Mouse (Mus musculus) midbrain, embryonic 11.5 days (tissue): Measurements from ENCODE around the gene Rnf227. TPM values are rescaled to one million over a fixed set of nuclear protein-coding genes. Genes with fewer than 3 reads are reported as not detected.

Source experiments
- ATAC-seq: fragments of 200-750 bp; cut with Nextera tagmentation; 2 replicates; pipeline ENCODE4 v1.8.0; 2017; ENCODE audit warnings: moderate TSS enrichment, moderate library complexity; ENCODE audit not compliant: low FRiP score
- DNase-seq: peaks from one replicate; pipeline ENCODE4 v3.0.0; 2015; ENCODE audit warnings: low spot score; ENCODE audit errors: missing footprints
- H3K27ac ChIP-seq: fragments of 300-500 bp; sonication (generic); 2 replicates; pipeline ENCODE4 v1.5.1; 2014; ENCODE audit warnings: low read depth, low read length
- H3K27me3 ChIP-seq: fragments of 300-500 bp; sonication (generic); 2 replicates; pipeline ENCODE4 v1.6.1; 2014; ENCODE audit warnings: mild to moderate bottlenecking, low read length, moderate library complexity, mixed read lengths; ENCODE audit not compliant: control insufficient read depth, insufficient read depth
- H3K36me3 ChIP-seq: fragments of 300-500 bp; sonication (generic); 2 replicates; pipeline ENCODE4 v1.6.1; 2014; ENCODE audit warnings: mild to moderate bottlenecking, low read length, moderate library complexity, mixed read lengths; ENCODE audit not compliant: control insufficient read depth, insufficient read depth
- H3K4me1 ChIP-seq: fragments of 300-500 bp; sonication (generic); 2 replicates; pipeline ENCODE4 v1.6.1; 2014; ENCODE audit warnings: low read length; ENCODE audit not compliant: control insufficient read depth, insufficient read depth
- H3K4me2 ChIP-seq: fragments of 300-500 bp; sonication (generic); 2 replicates; pipeline ENCODE4 v1.6.1; 2014; ENCODE audit warnings: mild to moderate bottlenecking, moderate library complexity
- H3K4me3 ChIP-seq: fragments of 300-500 bp; sonication (generic); 2 replicates; pipeline ENCODE4 v1.5.1; 2014; ENCODE audit warnings: low read depth, low read length
- H3K9ac ChIP-seq: fragments of 300-500 bp; sonication (generic); 2 replicates; pipeline ENCODE4 v1.6.1; 2014; ENCODE audit warnings: low read length
- H3K9me3 ChIP-seq: fragments of 300-500 bp; sonication (generic); 2 replicates; pipeline ENCODE4 v1.6.1; 2016; ENCODE audit warnings: low read length; ENCODE audit not compliant: control insufficient read depth
- WGBS: fragments of 180-500 bp; shearing (Covaris S2); extraction: QIAGEN DNeasy Blood & Tissue Kit; methylation state at CpG from one replicate; pipeline ENCODE4 v1.1.7; 2014; 5-methylcytosine and 5-hydroxymethylcytosine counted together
- polyA plus RNA-seq: library from polyadenylated mRNA; unstranded; fragments of >200 nt; fragmentation: Nextera tagmentation; extraction: Ambion mirVana; gene quantifications from 2 replicates; pipeline ENCODE4 v1.2.1, GENCODE M21; 2014

Gene Rnf227
- polyA plus RNA-seq, 1 experiment from 2014 or later = 29.6 TPM

GRCm38 (mm10) chr11:69372056-69372779 lies 32.0 kb downstream of the Rnf227 start:
- H3K4me2 ChIP-seq = no peak overlapping the region
- no peaks in the 10 kb centered on the region; the same call in 1 of the 2 replicates for H3K9me3 ChIP-seq
- 68% methylated on average over 12 of the region's 12 CpGs for WGBS
- no peak overlapping the region for H3K9ac ChIP-seq
- no peak for ATAC-seq
- H3K27ac ChIP-seq = no peak overlapping the region
- peaks cover 27% of the 10 kb centered on the region for H3K4me1 ChIP-seq
- no peaks in the 10 kb centered on the region for H3K27me3 ChIP-seq
- DNase-seq = no peak
- H3K4me3 ChIP-seq = no peak overlapping the region
- H3K36me3 ChIP-seq = no peaks in the 10 kb centered on the region

- peaks cover 22% of the 10 kb centered on the region for H3K4me1 ChIP-seq
- H3K9me3 ChIP-seq = no peaks in the 10 kb centered on the region; the same call in 1 of the 2 replicates
- H3K4me2 ChIP-seq = no peak overlapping the region
- no peaks in the 10 kb centered on the region for H3K27me3 ChIP-seq
- 66% methylated on average over 3 of the region's 3 CpGs for WGBS
- no peak for DNase-seq
- ATAC-seq = no peak
- no peak overlapping the region for H3K27ac ChIP-seq
- H3K9ac ChIP-seq = no peak overlapping the region
- H3K4me3 ChIP-seq = no peak overlapping the region
- no peaks in the 10 kb centered on the region for H3K36me3 ChIP-seq
Observed at GRCm38 (mm10) chr11:69372780-69373170, 32.5 kb downstream of the Rnf227 start.

DNA sequence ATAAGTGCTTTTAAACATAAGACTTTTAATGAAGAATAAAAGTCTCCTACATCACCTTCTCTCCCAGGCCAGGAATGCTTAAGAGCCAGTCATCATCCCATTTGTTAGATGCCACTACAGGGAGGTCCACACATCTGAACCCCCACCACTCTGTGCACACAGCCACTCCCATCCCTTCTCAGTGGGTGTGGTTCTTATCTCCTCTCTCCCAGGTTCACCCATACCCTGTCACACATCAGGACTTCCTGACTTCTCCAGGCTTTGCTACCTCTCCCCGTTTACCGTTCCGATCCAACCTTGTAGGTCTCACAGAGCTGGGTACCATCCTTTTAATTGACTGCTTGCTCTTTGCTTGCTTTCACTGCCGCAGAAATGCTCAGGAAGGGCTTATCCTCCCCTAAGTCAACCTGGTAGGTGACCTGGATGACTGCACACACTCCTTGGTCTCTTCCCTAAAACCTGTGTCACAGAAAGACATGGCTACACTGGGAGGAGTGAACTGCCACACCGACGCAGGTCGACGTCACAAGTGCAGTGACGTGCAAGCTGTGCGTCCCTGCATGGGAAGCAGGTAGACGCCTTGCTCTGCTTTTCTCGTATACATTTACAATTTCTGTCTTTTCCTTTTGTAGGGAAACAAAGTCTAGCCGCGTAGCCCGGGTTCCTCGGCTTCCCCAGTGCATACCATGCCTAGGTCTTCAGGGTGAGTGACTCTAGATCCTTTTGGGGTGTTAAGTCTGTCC lies 33.1 kb downstream of the Rnf227 start:
- Histone ChIP-seq H3K4me3 (no peak overlapping the region), H3K9ac (no peak overlapping the region), H3K9me3 (no peaks in the 10 kb centered on the region; the same call in 1 of the 2 replicates), H3K36me3 (no peaks in the 10 kb centered on the region), H3K27me3 (no peaks in the 10 kb centered on the region), H3K27ac (no peak overlapping the region), H3K4me1 (peaks cover 18% of the 10 kb centered on the region), H3K4me2 (no peak overlapping the region)
- 89% methylated on average over 16 of the region's 16 CpGs for WGBS
- DNase-seq (no peak), ATAC-seq (no peak)

- H3K27ac ChIP-seq = no peak overlapping the region
- H3K4me1 ChIP-seq = peaks cover 11% of the 10 kb centered on the region
- H3K9ac ChIP-seq = no peak overlapping the region
- no peaks in the 10 kb centered on the region; the same call in 1 of the 2 replicates for H3K9me3 ChIP-seq
- H3K4me3 ChIP-seq = no peak overlapping the region
- WGBS = 91% methylated on average over 4 of the region's 4 CpGs
- no peaks in the 10 kb centered on the region for H3K36me3 ChIP-seq
- H3K4me2 ChIP-seq = no peak overlapping the region
- ATAC-seq (no peak), DNase-seq (no peak)
- no peaks in the 10 kb centered on the region for H3K27me3 ChIP-seq
Observed at GRCm38 (mm10) chr11:69375646-69376045, 35.4 kb downstream of the Rnf227 start.

GRCm38 (mm10) chr11:69377766-69378165 lies 37.5 kb downstream of the Rnf227 start:
- WGBS = 83% methylated on average over 3 of the region's 3 CpGs
- DNase-seq (no peak), ATAC-seq (no peak)
- Histone ChIP-seq H3K9ac (no peak overlapping the region), H3K27ac (no peak overlapping the region), H3K4me2 (no peak overlapping the region), H3K4me3 (no peak overlapping the region), H3K9me3 (no peaks in the 10 kb centered on the region; the same call in 1 of the 2 replicates), H3K27me3 (no peaks in the 10 kb centered on the region), H3K4me1 (no peaks in the 10 kb centered on the region; the same call in 1 of the 2 replicates), H3K36me3 (no peaks in the 10 kb centered on the region)

- Histone ChIP-seq H3K4me2 (no peak overlapping the region), H3K9me3 (no peaks in the 10 kb centered on the region), H3K27ac (no peak overlapping the region), H3K36me3 (no peaks in the 10 kb centered on the region), H3K4me1 (no peaks in the 10 kb centered on the region), H3K4me3 (no peak overlapping the region), H3K27me3 (no peaks in the 10 kb centered on the region), H3K9ac (no peak overlapping the region)
- 99% methylated on average over 3 of the region's 3 CpGs for WGBS
- DNase-seq = no peak
- ATAC-seq = no peak
Observed at GRCm38 (mm10) chr11:69379600-69379999, 39.3 kb downstream of the Rnf227 start.

DNA sequence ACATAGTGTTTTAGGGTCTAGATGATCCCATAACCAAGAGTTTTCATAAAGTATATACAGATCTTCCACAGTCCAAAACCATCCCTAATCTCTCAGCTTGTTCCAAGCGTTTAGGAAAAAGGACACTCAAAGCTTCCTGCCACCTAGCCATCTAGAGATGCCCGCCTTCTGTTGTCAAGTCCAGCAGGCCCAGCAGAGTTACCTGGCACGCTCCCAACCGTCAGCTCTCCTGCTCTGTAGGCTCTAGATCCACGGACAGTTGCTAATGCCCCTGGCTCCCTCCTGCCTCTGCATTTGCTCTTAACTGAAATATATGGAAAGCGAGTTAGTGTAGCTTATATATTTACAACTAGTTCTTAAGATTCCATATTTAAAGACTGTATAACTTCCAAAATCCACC lies 41.1 kb downstream of the Rnf227 start:
- H3K9ac ChIP-seq = no peak overlapping the region
- no peaks in the 10 kb centered on the region for H3K9me3 ChIP-seq
- H3K27me3 ChIP-seq = no peaks in the 10 kb centered on the region
- H3K4me3 ChIP-seq = no peak overlapping the region
- H3K27ac ChIP-seq = no peak overlapping the region
- ATAC-seq (no peak), DNase-seq (no peak)
- no peak overlapping the region for H3K4me2 ChIP-seq
- no peaks in the 10 kb centered on the region for H3K4me1 ChIP-seq
- 87% methylated on average over 6 of the region's 6 CpGs for WGBS
- H3K36me3 ChIP-seq = no peaks in the 10 kb centered on the region

DNA sequence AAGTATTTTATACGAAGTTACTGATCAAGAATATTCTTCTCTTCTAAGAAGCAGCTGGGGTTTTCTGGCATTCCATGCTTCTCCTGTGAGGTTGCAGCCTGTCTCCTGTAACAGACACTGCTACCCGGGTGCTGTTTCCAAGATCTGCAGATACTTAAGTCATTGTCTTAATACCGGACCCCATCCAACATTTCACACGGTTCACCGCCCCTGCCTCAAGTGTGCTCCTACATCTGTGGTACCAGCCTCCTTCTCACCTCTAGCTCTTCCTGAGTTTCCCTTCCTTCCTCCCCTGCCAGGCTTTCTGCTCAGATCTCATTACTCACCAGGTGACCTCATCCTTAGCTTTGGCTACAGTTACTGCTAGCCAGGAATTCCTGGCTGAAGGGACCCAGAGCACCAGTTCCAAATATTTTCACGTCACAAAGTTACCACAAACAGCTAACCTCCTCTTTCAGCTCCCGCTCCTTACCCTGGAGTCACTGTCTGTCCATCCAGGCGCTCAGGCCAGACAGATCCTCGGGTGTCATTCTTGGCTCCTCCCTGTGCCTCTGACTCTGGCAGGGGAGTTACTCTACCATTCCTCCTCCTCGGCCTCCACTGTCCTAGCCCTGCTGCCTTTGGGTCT lies 42.3 kb downstream of the Rnf227 start:
- Histone ChIP-seq H3K4me2 (no peak overlapping the region), H3K27me3 (no peaks in the 10 kb centered on the region), H3K27ac (no peak overlapping the region), H3K9ac (no peak overlapping the region), H3K9me3 (no peaks in the 10 kb centered on the region), H3K4me3 (no peak overlapping the region), H3K36me3 (no peaks in the 10 kb centered on the region), H3K4me1 (no peaks in the 10 kb centered on the region)
- WGBS = 74% methylated on average over 10 of the region's 10 CpGs
- no peak for ATAC-seq
- DNase-seq = no peak

DNA sequence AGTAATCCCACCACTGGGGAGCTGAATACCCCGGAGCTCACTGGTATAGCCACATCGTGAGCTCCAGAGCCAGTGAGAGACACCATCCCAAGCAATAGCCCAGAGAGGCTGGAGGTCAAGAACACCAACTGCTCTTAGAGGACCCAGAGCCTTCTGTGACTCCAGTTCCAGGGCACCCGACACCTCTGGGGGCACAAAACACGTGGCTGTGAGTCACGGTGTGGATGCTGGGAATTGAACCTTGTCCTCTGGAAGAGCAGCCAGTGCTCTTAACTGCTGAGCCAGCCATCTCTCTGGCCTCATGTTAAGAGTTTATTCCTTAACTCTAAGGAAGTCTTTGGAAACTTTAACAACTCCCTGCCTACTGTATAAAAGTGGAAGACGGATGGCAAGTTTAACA lies 44.7 kb downstream of the Rnf227 start:
- Histone ChIP-seq H3K36me3 (no peaks in the 10 kb centered on the region), H3K27me3 (no peaks in the 10 kb centered on the region), H3K4me2 (no peak overlapping the region), H3K9ac (no peak overlapping the region), H3K9me3 (no peaks in the 10 kb centered on the region), H3K4me3 (no peak overlapping the region), H3K4me1 (no peaks in the 10 kb centered on the region), H3K27ac (no peak overlapping the region)
- 81% methylated on average over 6 of the region's 6 CpGs for WGBS
- ATAC-seq (no peak), DNase-seq (no peak)
